Mouse (Mus musculus) brain, embryonic 14.5 days (tissue): ENCODE measurements around the gene Tmem86a. TPM values are rescaled to one million over a fixed set of nuclear protein-coding genes. Genes with fewer than 3 reads are reported as not detected.

Experiments used
- DNase-seq: peaks from one replicate; pipeline ENCODE4 v3.0.0-alpha.2; 2011; ENCODE audit warnings: low read depth
- CTCF ChIP-seq: fragments of 200-500 bp; IDR thresholded peaks from 2 replicates; pipeline ENCODE4 v1.5.1; 2012; ENCODE audit warnings: inconsistent platforms, mild to moderate bottlenecking, moderate library complexity, borderline replicate concordance; ENCODE audit not compliant: insufficient read depth, insufficient read length; ENCODE audit errors: extremely low read depth
- POLR2A ChIP-seq: fragments of 200-500 bp; IDR thresholded peaks from 2 replicates; pipeline ENCODE4 v1.6.1; 2012; ENCODE audit warnings: mild to moderate bottlenecking, inconsistent platforms, borderline replicate concordance; ENCODE audit not compliant: poor library complexity, insufficient read depth, insufficient read length, severe bottlenecking; ENCODE audit errors: extremely low read depth
- polyA plus RNA-seq: library from polyadenylated mRNA; depleted of rRNA; stranded (reverse); fragments of >200 nt; gene quantifications from 2 replicates; pipeline ENCODE4 v1.2.3, GENCODE M21; 2012; rRNA removed

Tmem86a gene
- polyA plus RNA-seq: 17.4 and 22.6 TPM in 2 replicates

DNA sequence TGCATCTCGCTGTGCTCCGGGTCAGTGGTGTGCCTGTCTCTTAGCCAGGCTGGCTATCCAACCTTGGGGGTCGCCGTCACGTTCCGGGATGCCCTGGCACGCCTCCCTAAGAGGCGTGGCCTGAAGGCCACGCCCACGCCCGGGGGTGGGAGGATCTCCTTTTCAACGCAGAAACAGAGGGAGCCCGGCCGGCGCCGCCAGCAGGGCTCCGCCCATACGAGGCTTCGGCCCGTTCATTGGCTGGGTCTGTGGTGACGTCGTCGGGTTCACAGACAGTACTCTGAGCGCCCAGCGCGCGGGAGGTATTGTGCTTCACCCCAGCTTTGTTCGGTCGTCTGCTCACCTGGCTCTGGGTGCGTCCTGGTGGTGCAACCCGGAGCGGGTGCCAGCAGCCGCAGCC is at the start of gene Tmem86a:
TSS of gene Tmem86a (plus strand) at position 236 of the 400 bp plus-strand sequence.
- peak; percentile 98 for DNase-seq
- TF ChIP-seq POLR2A (peak; percentile 68; the same call in 1 of the 2 replicates), CTCF (no peak)

DNA sequence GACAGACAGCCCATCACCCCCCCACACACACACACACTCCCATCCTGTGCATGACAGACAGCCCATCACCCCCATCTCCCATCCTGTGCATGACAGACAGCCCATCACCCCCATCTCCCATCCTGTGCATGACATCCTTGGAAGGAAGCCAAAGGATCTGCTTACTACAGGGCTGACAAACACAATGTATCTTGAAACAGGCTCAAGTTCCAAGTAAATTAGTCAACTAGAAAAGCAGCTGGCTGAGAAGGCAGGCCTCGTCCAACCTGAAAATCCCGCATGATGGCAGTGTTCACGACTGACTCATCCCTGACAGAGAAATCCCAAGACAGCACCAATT is 49.8 kb upstream of the Tmem86a start:
- TF ChIP-seq POLR2A: no peak
- no peak for TF ChIP-seq CTCF
- peak; percentile 91 for DNase-seq

DNA sequence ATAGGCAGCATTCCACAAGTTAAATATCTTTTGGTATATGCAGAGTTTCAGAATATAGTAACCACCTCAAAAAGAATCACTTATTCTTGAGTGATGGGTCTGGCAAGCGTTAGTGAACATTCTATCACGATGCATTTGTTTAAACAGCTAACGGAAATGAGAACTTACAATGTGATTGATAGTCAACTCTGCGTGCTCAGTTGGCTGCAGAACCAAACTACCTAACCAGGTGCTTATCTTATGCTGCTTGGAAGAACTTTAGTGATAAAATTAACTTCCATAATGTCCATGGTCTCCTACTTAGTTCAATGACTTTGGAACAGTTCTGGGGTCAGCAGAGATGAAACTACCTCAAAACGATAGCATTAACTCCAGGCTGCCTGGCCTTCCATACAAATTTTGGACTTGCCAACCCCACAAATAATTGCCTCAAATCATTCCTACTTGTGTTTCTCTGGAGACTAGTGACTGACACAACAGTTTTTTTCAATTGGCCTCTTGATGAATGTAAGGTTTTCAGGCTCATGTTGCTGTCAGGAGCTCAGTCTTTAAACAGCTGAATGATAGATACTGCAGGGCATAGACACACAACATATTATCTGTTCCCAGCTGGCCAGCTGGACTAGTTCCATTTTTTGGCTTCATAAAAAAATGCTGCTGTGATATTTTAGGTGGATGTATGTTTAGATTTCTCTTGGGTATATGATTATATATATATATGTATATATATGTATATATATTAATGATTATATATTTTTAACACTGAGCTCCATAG is 49.1 kb upstream of the Tmem86a start:
- TF ChIP-seq CTCF (no peak), POLR2A (no peak)
- no peak for DNase-seq

DNA sequence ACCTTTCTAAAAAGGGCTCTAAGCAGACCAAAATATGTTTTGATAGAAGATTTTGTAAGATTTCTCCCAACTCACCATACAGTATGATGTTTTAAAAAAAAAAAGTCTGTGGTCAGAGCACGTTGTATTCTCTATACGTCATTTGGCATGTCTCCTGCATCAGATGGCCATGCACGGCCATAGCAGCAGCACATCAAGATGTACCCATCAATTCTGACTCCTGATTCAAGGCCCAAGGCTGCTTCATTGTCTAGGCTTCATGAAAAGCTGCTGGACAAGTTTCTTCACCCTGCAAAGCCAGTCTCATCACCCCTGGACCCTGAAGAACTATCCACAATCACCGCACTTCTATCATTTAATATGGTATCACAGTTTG is 48.5 kb upstream of the Tmem86a start:
- no peak for DNase-seq
- TF ChIP-seq CTCF (no peak), POLR2A (no peak)

DNA sequence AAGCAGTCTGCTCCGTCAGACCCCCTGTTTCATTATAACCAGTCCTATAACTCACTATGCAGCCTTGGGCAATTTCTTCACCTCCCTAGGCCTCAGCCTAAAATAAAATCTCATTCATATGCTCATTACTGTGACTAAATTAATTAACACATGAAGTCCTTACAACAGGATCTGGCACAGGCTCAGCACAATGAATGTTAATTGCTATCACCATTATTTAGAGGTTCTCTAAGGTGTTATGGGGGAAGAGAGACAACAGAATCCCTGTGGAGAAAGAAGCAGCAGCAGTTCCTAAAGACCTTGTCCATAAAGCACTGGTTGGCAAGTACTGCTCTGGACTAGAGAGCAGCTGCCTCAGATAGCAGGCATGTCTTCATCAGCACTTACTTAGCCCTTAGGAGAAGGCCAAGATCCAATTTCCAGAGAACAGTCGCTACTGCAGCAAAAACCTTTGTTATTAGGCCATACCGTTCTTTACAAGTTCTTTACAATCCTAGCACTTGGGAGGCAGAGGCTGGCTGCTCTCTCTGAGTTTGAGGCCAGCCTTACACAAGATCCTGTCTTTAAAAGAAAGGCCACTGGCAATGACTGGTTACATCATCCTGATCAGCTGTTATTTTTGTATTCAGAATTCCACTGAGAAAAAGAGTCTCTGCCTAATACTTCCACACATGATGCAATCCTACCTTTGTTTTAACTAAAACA is 46.8 kb upstream of the Tmem86a start:
- TF ChIP-seq CTCF (no peak), POLR2A (no peak)
- DNase-seq: peak; percentile 90

DNA sequence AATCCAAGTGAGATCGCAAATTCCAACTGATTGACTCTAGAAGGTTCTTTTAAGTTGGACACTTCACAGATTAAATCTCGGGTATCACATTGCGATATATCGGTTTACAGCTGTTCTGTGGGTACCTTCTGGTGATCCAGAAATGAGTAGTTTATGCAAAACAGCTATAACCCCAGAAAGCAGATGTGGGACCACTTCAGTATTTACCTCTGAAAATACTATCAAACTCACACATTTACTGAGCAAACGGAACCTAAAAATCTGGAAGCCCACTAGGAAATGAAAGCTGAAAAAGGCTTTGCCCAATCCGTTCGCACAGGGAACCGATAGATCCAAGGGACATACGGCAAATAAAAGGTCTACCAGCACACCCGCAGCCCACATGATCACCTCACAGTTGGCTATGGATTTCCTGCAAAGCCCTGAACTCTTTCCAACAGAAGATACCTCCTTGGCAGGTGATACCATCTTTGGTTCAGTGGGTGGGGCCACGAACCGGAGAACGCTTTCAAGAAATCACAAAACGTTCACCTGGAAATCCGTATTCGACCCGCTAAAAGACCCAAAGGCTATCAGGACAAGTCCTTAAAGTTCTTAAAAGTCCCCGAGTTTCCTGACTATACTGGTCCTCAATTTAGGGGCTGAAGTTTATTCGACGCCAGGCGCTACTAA is 43.2 kb upstream of the Tmem86a start:
- no peak for DNase-seq
- TF ChIP-seq POLR2A: no peak
- TF ChIP-seq CTCF: no peak

DNA sequence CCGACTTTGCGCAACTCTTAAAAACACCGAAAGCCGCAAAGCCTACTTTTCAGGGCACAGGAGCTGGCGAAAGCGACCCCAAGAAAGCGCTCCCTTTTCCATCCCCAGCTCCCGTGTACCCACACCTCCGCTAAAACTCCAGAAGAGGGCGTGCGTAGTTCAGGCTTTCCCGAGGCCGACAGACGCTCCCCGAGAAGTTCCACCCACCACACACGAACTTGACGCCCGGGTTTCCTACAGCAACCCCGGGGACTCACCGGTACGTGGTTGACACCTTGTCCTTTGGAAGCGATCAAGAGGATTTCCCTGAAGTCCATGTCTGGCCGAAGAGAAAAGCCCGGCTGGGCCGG is 42.6 kb upstream of the Tmem86a start:
- peak; percentile 50; the same call in 1 of the 2 replicates for TF ChIP-seq CTCF
- no peak for TF ChIP-seq POLR2A

DNA sequence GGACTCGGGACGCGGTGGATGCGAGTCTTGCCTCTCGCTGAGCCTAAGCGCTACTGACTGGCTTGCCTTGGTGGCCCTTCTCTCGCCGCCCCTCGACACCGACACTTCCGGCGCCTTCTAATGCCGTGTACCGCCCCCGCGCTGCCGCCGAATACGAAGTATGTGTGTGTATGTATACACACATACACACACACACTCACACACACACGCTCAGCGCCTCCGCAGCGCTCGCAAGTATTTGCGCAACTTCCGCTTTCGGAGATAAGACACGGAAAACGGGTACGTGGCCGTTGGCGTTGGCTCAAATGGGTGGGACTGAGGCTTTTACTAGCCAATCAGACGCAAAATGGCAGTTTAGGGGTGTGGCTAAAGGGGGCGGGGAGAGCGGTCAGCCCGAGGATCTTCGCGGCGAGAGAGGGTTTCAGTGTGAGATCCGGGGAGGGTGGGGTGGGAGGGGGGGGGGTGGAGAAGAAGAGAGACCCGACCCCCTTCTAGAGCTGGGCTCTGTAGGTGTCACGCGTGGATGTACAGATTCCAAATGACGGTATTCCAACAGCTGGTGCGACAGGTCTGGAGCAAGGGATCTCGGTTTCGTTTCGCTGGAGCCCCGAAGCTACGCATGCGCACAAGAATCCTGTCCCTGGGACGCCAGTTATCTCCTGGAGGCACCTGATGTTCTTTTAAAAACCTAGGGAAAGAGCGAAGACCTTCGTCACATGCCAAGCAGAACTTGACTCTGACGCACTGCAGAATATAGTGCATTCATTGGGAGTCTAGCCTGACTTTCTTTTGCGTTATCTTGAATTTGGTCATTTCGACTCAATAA is 42.0 kb upstream of the Tmem86a start, which contains the start of gene Spty2d1:
TSS of gene Spty2d1 (minus strand) at position 244 of the 826 bp plus-strand sequence.
- DNase-seq: peak; percentile 100
- TF ChIP-seq POLR2A (peak; percentile 70; the same call in 1 of the 2 replicates), CTCF (no peak)

More for the DNA sequence above, 42.6 kb upstream of the Tmem86a start:
- DNase-seq: no peak

DNA sequence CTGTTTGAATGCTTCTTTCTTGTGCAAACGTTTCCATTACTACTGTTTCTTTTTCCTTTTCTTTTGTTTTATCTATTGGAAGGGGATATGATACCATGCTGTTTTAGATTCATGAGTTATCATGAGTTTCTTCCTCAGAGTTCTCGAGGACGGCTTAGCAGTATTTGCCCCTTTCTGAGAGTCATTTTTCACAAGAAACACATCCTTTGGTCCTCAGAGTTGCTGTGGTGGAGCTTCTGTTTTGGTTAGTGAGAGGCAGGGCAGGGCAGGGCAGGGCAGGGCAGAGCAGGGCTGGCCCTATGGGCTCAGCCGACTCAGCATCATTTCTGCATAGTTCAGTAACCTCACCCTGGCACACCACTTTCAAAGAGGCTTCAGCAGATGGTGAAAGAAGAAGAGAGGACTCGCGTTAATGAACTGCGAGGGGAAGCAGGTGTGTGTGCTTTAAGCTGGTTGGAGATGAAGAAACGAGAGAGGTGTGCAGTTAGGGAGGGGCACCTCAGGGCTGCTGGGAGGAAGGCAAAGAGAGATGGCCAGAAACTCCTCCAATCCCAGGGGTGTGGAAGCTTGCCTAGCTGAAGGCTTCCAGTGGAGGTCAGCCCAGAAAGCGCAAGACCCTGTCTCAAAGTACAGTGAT is 37.2 kb upstream of the Tmem86a start:
- DNase-seq: no peak

More for the DNA sequence above, 37.2 kb upstream of the Tmem86a start:
- TF ChIP-seq CTCF: no peak
- TF ChIP-seq POLR2A: no peak
